Mouse (Mus musculus) heart, postnatal 0 days (tissue): ENCODE results near the gene Trpc3. TPM values are rescaled to one million over a fixed set of nuclear protein-coding genes. Genes with fewer than 3 reads are reported as not detected.

Experiments
- ATAC-seq: fragments of 200-750 bp; cut with Nextera tagmentation; 2 replicates; pipeline ENCODE4 v1.8.0; 2017; ENCODE audit warnings: low read depth, moderate number of reproducible peaks, moderate library complexity; ENCODE audit not compliant: insufficient read depth
- DNase-seq: peaks from one replicate; pipeline ENCODE4 v3.0.0-alpha.2; 2016; ENCODE audit warnings: low spot score
- H3K27ac ChIP-seq: fragments of 300-500 bp; sonication (generic); 2 replicates; pipeline ENCODE4 v1.5.1; 2014; ENCODE audit warnings: low read depth, mild to moderate bottlenecking
- H3K27me3 ChIP-seq: fragments of 300-500 bp; sonication (generic); 2 replicates; pipeline ENCODE4 v1.6.1; 2014; ENCODE audit warnings: low read length, mixed read lengths; ENCODE audit not compliant: control insufficient read depth, insufficient read depth
- H3K36me3 ChIP-seq: fragments of 300-500 bp; sonication (generic); replicated peaks from 2 replicates; pipeline ENCODE4 v1.6.1; 2014; ENCODE audit warnings: low read length, mixed read lengths; ENCODE audit not compliant: control insufficient read depth, insufficient read depth
- H3K4me1 ChIP-seq: fragments of 300-500 bp; sonication (generic); 2 replicates; pipeline ENCODE4 v1.6.1; 2014; ENCODE audit warnings: antibody characterized with exemption; ENCODE audit not compliant: control insufficient read depth, insufficient read depth
- H3K4me2 ChIP-seq: fragments of 300-500 bp; sonication (generic); 2 replicates; pipeline ENCODE4 v1.6.1; 2014; ENCODE audit warnings: low read depth, mild to moderate bottlenecking, low read length, moderate library complexity
- H3K4me3 ChIP-seq: fragments of 300-500 bp; sonication (generic); 2 replicates; pipeline ENCODE4 v1.5.1; 2014; ENCODE audit warnings: low read depth, low read length
- H3K9ac ChIP-seq: fragments of 300-500 bp; sonication (generic); replicated peaks from 2 replicates; pipeline ENCODE4 v1.6.1; 2014; ENCODE audit warnings: low read depth, low read length, mixed read lengths
- H3K9me3 ChIP-seq: fragments of 300-500 bp; sonication (generic); replicated peaks from 2 replicates; pipeline ENCODE4 v1.6.1; 2016; ENCODE audit warnings: low read length; ENCODE audit not compliant: control insufficient read depth
- CTCF ChIP-seq: IDR thresholded peaks from 2 replicates; pipeline ENCODE4 v1.5.1; 2016; ENCODE audit warnings: antibody characterized with exemption, control low read depth, low read depth
- EP300 ChIP-seq: IDR thresholded peaks from 2 replicates; pipeline ENCODE4 v1.6.1; 2016; ENCODE audit warnings: antibody characterized with exemption, low read depth
- WGBS: fragments of 180-500 bp; shearing (Covaris S2); extraction: QIAGEN DNeasy Blood & Tissue Kit; methylation state at CpG from one replicate; pipeline ENCODE4 v1.1.7; 2014; 5-methylcytosine and 5-hydroxymethylcytosine counted together
- polyA plus RNA-seq: library from polyadenylated mRNA; unstranded; fragments of >200 nt; fragmentation: Nextera tagmentation; extraction: Ambion mirVana; gene quantifications from 2 replicates; pipeline ENCODE4 v1.2.1, GENCODE M21; 2015
- total RNA-seq: library from RNA; depleted of rRNA; stranded (reverse); fragments of >200 nt; gene quantifications from 2 replicates; pipeline ENCODE4 v1.2.3, GENCODE M21; 2014; ENCODE audit warnings: low replicate concordance; rRNA removed

The Trpc3 gene
- total and polyA plus RNA-seq, 2 experiments from 2014 or later, result 2.8 to 6.3 TPM

DNA sequence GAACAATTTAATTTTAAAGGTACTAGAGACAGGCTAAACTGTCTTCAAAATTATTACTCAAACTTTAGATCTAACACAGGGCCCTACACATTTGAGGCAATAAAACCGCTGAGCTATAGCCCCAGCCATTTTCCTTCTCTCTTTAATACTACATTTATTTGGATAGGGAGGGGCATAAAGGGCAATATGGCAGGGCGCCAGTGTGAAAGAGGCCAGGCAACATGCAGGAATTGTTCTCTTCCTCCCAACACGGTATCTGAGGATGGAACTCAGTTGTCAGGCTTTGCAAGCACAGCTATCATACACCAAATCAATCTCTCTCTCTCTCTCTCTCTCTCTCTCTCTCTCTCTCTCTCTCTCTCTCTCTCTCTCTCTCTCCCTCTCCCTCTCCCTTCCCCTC, 91.2 kb downstream of the Trpc3 start:
- DNase-seq, result no peak
- ATAC-seq, result no peak
- Histone ChIP-seq H3K36me3 (no peaks in the 10 kb centered on the region), H3K27ac (no peak overlapping the region), H3K4me3 (no peak overlapping the region), H3K4me2 (no peak overlapping the region), H3K27me3 (no peaks in the 10 kb centered on the region), H3K9me3 (no peaks in the 10 kb centered on the region), H3K9ac (no peak overlapping the region), H3K4me1 (no peaks in the 10 kb centered on the region)
- no peak for TF ChIP-seq EP300
- no peak for TF ChIP-seq CTCF
- WGBS, result 67% methylated on average over 3 of the region's 3 CpGs

DNA sequence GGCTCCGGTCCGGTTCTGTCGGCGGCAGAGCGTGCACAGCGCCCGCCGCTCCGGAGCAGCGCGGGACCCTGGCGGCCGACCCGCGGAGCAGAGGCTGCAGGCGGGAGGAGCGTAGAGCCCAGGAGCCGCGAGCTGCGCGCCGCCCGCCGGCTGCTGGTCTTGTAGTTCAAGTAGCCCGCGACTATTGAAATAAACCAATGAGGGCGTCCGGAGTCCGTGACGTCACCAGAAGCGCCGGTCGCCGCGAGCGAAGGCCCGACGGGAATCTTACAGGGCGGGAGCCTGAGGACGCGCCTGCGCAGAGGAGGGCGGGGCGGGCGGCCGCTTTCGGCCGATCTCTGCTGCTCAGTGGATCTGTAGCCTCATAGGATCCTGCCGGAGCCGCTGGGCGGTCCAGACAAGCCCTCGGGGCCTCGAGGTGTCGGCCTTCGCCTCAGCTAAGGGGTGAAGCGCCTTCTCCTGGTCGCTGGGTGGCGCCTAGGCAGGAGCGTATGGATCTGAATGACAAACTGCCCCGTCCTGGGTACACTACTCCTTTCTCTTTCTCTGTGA, 118.1 kb downstream of the Trpc3 start, which contains the start of gene Ccna2:
Ccna2 (minus strand) TSS at position 324 of the 552 bp plus-strand sequence.
- H3K9me3 ChIP-seq, result no peaks in the 10 kb centered on the region
- peaks cover 23% of the 10 kb centered on the region for H3K4me1 ChIP-seq
- H3K27me3 ChIP-seq, result no peaks in the 10 kb centered on the region
- ATAC-seq (peak; percentile 100), DNase-seq (peak; percentile 97)
- peak within 1 kb of the TSS; percentile 83 for H3K27ac ChIP-seq
- peak within 1 kb of the TSS; percentile 83 for H3K9ac ChIP-seq
- TF ChIP-seq EP300 (0 out of 2 replicates have a peak, but pooled peaks have one; percentile 34), CTCF (peak; percentile 75)
- H3K36me3 ChIP-seq, result peaks cover 20% of the 10 kb centered on the region
- peak within 1 kb of the TSS; percentile 92 for H3K4me3 ChIP-seq
- peak within 1 kb of the TSS; percentile 99 for H3K4me2 ChIP-seq
- under 1% methylated on average over 54 of the region's 60 CpGs for WGBS

DNA sequence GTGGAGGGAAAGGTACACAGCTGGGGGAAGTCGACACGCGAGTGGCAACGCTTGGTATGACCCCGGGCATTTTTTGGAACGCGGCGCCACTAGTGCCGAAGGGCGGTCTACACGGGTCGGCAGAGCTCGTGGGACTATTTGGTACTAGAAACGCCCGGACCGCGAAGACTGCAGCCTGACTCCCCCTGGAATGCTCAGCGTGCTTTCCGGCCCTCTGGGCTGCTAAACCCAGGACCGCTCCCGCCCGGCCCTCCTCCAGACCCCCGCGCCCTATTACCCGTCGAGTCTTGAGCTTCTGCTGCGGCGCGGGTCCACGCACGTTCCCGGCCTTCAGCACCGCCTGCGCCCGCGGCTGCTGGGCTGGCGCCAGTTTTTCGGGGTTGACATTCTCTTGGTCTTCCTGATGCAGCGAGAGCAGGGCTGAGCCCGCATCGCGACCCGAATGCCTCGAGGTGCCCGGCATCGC, 118.6 kb downstream of the Trpc3 start:
- no peak for DNase-seq
- peak overlapping the region; percentile 92 for H3K4me3 ChIP-seq
- peak overlapping the region; percentile 43 for H3K27ac ChIP-seq
- TF ChIP-seq EP300, result no peak
- TF ChIP-seq CTCF, result no peak
- peaks cover 23% of the 10 kb centered on the region for H3K4me1 ChIP-seq
- peaks cover 25% of the 10 kb centered on the region for H3K36me3 ChIP-seq
- H3K4me2 ChIP-seq, result peak overlapping the region; percentile 99
- peak overlapping the region; percentile 83 for H3K9ac ChIP-seq
- H3K9me3 ChIP-seq, result no peaks in the 10 kb centered on the region
- H3K27me3 ChIP-seq, result no peaks in the 10 kb centered on the region
- under 1% methylated on average over 46 of the region's 46 CpGs for WGBS
- ATAC-seq, result peak; percentile 0; the same call in 1 of the 2 replicates

Other genes starting within 250 kb of the Trpc3 start
- 162 and 218 TPM in 2 replicates for gene Anxa5, start 214.3 kb downstream of the Trpc3 start, total RNA-seq
- gene Anxa5, start 214.3 kb downstream of the Trpc3 start, polyA plus RNA-seq, result 261 and 263 TPM in 2 replicates
- gene 1810062G17Rik, start 214.2 kb downstream of the Trpc3 start, total RNA-seq, result 6.2 TPM in 1 of 2 replicates, not detected in the other
- 1.2 and 1.8 TPM in 2 replicates for gene 1810062G17Rik, start 214.2 kb downstream of the Trpc3 start, polyA plus RNA-seq
- 0.66 TPM in 1 of 2 replicates, not detected in the other for gene Gm11549, start 168.4 kb downstream of the Trpc3 start, total RNA-seq
- 0.07 and 0.26 TPM in 2 replicates for gene Gm11549, start 168.4 kb downstream of the Trpc3 start, polyA plus RNA-seq
- gene Exosc9, start 137.6 kb downstream of the Trpc3 start, total RNA-seq, result 22.6 and 31.7 TPM in 2 replicates
- 39.6 and 40.9 TPM in 2 replicates for gene Exosc9, start 137.6 kb downstream of the Trpc3 start, polyA plus RNA-seq
- 172 and 290 TPM in 2 replicates for gene Ccna2, start 118.0 kb downstream of the Trpc3 start, total RNA-seq
- 41.9 and 44.0 TPM in 2 replicates for gene Ccna2, start 118.0 kb downstream of the Trpc3 start, polyA plus RNA-seq
- 0.50 and 6.0 TPM in 2 replicates for gene Bbs7, start 76.7 kb downstream of the Trpc3 start, total RNA-seq
- gene Bbs7, start 76.7 kb downstream of the Trpc3 start, polyA plus RNA-seq, result 7.9 and 8.2 TPM in 2 replicates
- gene 4932438A13Rik, start 172.9 kb upstream of the Trpc3 start, total RNA-seq, result 22.7 and 46.6 TPM in 2 replicates
- gene 4932438A13Rik, start 172.9 kb upstream of the Trpc3 start, polyA plus RNA-seq, result 18.1 and 22.3 TPM in 2 replicates